Mouse (Mus musculus) spleen, postnatal 14 days (tissue): ENCODE measurements around the gene 2010111I01Rik.

ENCODE experiments used
- DNase-seq, 2 experiments: peaks; one replicate each; pipeline ENCODE4 v3.0.0; 2021 to 2022; ENCODE audit warnings: low spot score in 2 of 2

2010111I01Rik gene

GRCm38 (mm10) chr13:63243586-63243985 is 278.9 kb downstream of the 2010111I01Rik start:
- no peak for DNase-seq

GRCm38 (mm10) chr13:63244425-63244824 is 279.7 kb downstream of the 2010111I01Rik start:
- no peak for DNase-seq

- DNase-seq: no peak
These were observed 280.5 kb downstream of the 2010111I01Rik start for GRCm38 (mm10) chr13:63245218-63245617.

- no peak for DNase-seq
These were observed 281.1 kb downstream of the 2010111I01Rik start for GRCm38 (mm10) chr13:63245812-63246211.

- no peak for DNase-seq
These were observed 281.7 kb downstream of the 2010111I01Rik start for GRCm38 (mm10) chr13:63246332-63246940.

- DNase-seq: no peak
These were observed 282.3 kb downstream of the 2010111I01Rik start for GRCm38 (mm10) chr13:63247041-63247440.

GRCm38 (mm10) chr13:63247631-63248030 is 282.9 kb downstream of the 2010111I01Rik start:
- no peak for DNase-seq

- no peak for DNase-seq
These were observed 283.6 kb downstream of the 2010111I01Rik start for GRCm38 (mm10) chr13:63248318-63248717.

- DNase-seq: no peak
These were observed 284.5 kb downstream of the 2010111I01Rik start for GRCm38 (mm10) chr13:63249171-63249570.

- no peak for DNase-seq
These were observed 285.2 kb downstream of the 2010111I01Rik start for GRCm38 (mm10) chr13:63249741-63250431.

- DNase-seq: no peak
These were observed 285.8 kb downstream of the 2010111I01Rik start for GRCm38 (mm10) chr13:63250441-63250980.

GRCm38 (mm10) chr13:63251118-63251889 is 286.6 kb downstream of the 2010111I01Rik start:
- DNase-seq: no peak

GRCm38 (mm10) chr13:63252295-63253010 is 287.8 kb downstream of the 2010111I01Rik start:
- no peak for DNase-seq

GRCm38 (mm10) chr13:63253147-63253546 is 288.5 kb downstream of the 2010111I01Rik start:
- DNase-seq: no peak

GRCm38 (mm10) chr13:63253886-63254636 is 289.4 kb downstream of the 2010111I01Rik start:
- no peak for DNase-seq

GRCm38 (mm10) chr13:63255519-63256011 is 290.9 kb downstream of the 2010111I01Rik start:
- no peak for DNase-seq

GRCm38 (mm10) chr13:63256146-63256545 is 291.5 kb downstream of the 2010111I01Rik start:
- DNase-seq: no peak

GRCm38 (mm10) chr13:63256807-63257206 is 292.1 kb downstream of the 2010111I01Rik start:
- no peak for DNase-seq

- DNase-seq: no peak
These were observed 293.5 kb downstream of the 2010111I01Rik start for GRCm38 (mm10) chr13:63258167-63258582.

GRCm38 (mm10) chr13:63258671-63259070 is 294.0 kb downstream of the 2010111I01Rik start:
- DNase-seq: no peak

GRCm38 (mm10) chr13:63260133-63260532 is 295.4 kb downstream of the 2010111I01Rik start:
- DNase-seq: no peak
